ENCODE assay signal across 16 mouse cellular contexts in the genomic region with DNA sequence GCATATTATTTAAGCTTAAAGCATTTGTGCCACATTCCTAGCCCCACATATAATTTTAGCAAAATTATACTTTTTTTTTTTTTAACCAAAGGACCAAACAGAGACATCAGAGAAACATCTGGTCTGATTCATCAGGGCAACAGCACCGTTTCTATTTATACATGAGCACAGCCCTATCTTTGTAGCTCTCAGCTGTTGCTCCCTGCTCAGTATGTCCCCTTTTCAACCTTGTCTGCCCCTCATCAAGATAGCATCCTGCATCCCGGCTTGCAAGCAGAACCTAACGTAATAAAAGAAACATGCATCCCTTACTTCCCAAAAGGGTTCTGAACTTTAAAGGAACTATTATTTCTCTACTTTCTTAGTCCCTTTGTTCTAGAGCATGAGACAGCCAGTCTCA. TPM values are rescaled to one million over a fixed set of nuclear protein-coding genes. Genes with fewer than 3 reads are reported as not detected.
DNase-seq lines count a peak whose midpoint lies in the region; ATAC-seq and TF ChIP-seq lines count a peak whose summit lies in the region.
"Had no signal": no experiment of that assay in that cellular context is flagged by ENCODE, and none has a peak within 500 bp of the region (broad histone marks: within the 10 kb centered on the region; RNA-seq: fewer than 3 reads in every experiment).

No protein-coding gene starts in this region.

- no peak for TF ChIP-seq CTCF in gastrocnemius, adult 2 months (IDR thresholded peaks at IDR 0.05)

- peak overlapping the region; percentile 82 for H3K27ac ChIP-seq in gastrocnemius, adult 2 months
- peak overlapping the region; percentile 59 for H3K27ac ChIP-seq in kidney, embryonic 15.5 days
- 0 out of 2 replicates have a peak overlapping the region, but pooled peaks have one; percentile 22 for H3K27ac ChIP-seq in embryonic facial prominence, embryonic 15.5 days (replicated peaks)
- H3K27ac ChIP-seq: hindbrain, embryonic 12.5 days; liver, embryonic 12.5 days had no signal

- ATAC-seq in kidney, embryonic 15.5 days (replicated peaks; ENCODE audit: low FRiP score) = no peak
- no peak for ATAC-seq in embryonic facial prominence, embryonic 15.5 days (ENCODE audit: insufficient number of reproducible peaks, low FRiP score, low TSS enrichment, low read depth)
- no peak for ATAC-seq in CD4-positive, CD25-positive, alpha-beta regulatory T cell, adult 4 months
- ATAC-seq: liver, embryonic 12.5 days; midbrain, embryonic 16.5 days had no signal

- 71% methylated on average over 3 of the region's 3 CpGs for WGBS in kidney, embryonic 15.5 days
- WGBS in embryonic facial prominence, embryonic 15.5 days = 33% methylated on average over 3 of the region's 3 CpGs

- no peaks in the 10 kb centered on the region for H3K4me1 ChIP-seq in kidney, embryonic 15.5 days
- peaks cover 3% of the 10 kb centered on the region; the same call in 1 of the 2 replicates for H3K4me1 ChIP-seq in embryonic facial prominence, embryonic 15.5 days

- H3K4me2 ChIP-seq in kidney, embryonic 15.5 days = no peak overlapping the region
- H3K4me2 ChIP-seq in embryonic facial prominence, embryonic 15.5 days (replicated peaks) = 0 out of 2 replicates have a peak overlapping the region, but pooled peaks have one; percentile 3
- H3K4me2 ChIP-seq: hindbrain, embryonic 12.5 days; liver, embryonic 12.5 days had no signal

- intact Hi-C loops in gastrocnemius, adult 2 months (cut with DNase I) = loop anchor here (2.0 kb wide), 1 partner anchor 29 kb away; no protein-coding TSS in a partner anchor
- intact Hi-C loops in gastrocnemius, postnatal 14 days (cut with DNase I; ENCODE audit: low total_unique reads) = no loop called here

- H3K36me3 ChIP-seq in kidney, embryonic 15.5 days = 0 out of 2 replicates have a peak, but pooled peaks cover 3% of the 10 kb centered on the region
- H3K36me3 ChIP-seq in embryonic facial prominence, embryonic 15.5 days = 0 out of 2 replicates have a peak, but pooled peaks cover 7% of the 10 kb centered on the region
- H3K36me3 ChIP-seq: liver, embryonic 12.5 days had no signal

- no peaks in the 10 kb centered on the region for H3K27me3 ChIP-seq in kidney, embryonic 15.5 days
- no peaks in the 10 kb centered on the region for H3K27me3 ChIP-seq in embryonic facial prominence, embryonic 15.5 days
- H3K27me3 ChIP-seq: hindbrain, embryonic 12.5 days; liver, embryonic 12.5 days had no signal

- DNase-seq in gastrocnemius, adult 2 months = no peak
- DNase-seq in gastrocnemius, postnatal 14 days = no peak
- DNase-seq in kidney, adult 9 months = no peak
- DNase-seq in brain, adult 2 months (ENCODE audit: low read depth, low spot score) = peak; percentile 76
- no peak for DNase-seq in ovary, postnatal 36 days (ENCODE audit: low spot score)
- DNase-seq: adrenal gland, adult 2 months; embryo, embryonic 11 days; kidney, adult 18-20 months; right cerebral cortex, postnatal 14 days; thymus, postnatal 4 days had no signal

- no peak overlapping the region for H3K9ac ChIP-seq in kidney, embryonic 15.5 days
- no peak overlapping the region for H3K9ac ChIP-seq in embryonic facial prominence, embryonic 15.5 days
- H3K9ac ChIP-seq: hindbrain, embryonic 12.5 days; liver, embryonic 12.5 days had no signal

- no peaks in the 10 kb centered on the region for H3K9me3 ChIP-seq in kidney, embryonic 15.5 days (replicated peaks)
- no peaks in the 10 kb centered on the region for H3K9me3 ChIP-seq in embryonic facial prominence, embryonic 15.5 days (replicated peaks)
- H3K9me3 ChIP-seq: hindbrain, embryonic 12.5 days; liver, embryonic 12.5 days had no signal

- peak overlapping the region; percentile 16; the same call in 1 of the 2 replicates for H3K4me3 ChIP-seq in gastrocnemius, adult 2 months
- H3K4me3 ChIP-seq in kidney, embryonic 15.5 days (replicated peaks) = no peak overlapping the region
- H3K4me3 ChIP-seq in embryonic facial prominence, embryonic 15.5 days (replicated peaks) = no peak overlapping the region
- H3K4me3 ChIP-seq: hindbrain, embryonic 12.5 days; liver, embryonic 12.5 days had no signal

RNA-seq across cellular contexts. Expression of gene Rasal2, which starts 5.0 kb away (rescaled TPM):
- 1 to 10 TPM; 6.4 to 7.4 TPM for total RNA-seq in gastrocnemius, adult 2 months (2021)
- 10 to 100 TPM; 13.5 to 14.3 TPM for total RNA-seq in gastrocnemius, postnatal 14 days (2021)
- polyA plus RNA-seq in kidney, embryonic 15.5 days (2015; fragmentation: Nextera tagmentation; extraction: Ambion mirVana) = 8.0 and 8.1 TPM in 2 replicates
- polyA plus RNA-seq in embryonic facial prominence, embryonic 15.5 days (2015; fragmentation: Nextera tagmentation; extraction: Ambion mirVana) = 16.8 and 17.1 TPM in 2 replicates
- not detected for polyA plus RNA-seq in CD4-positive, CD25-positive, alpha-beta regulatory T cell, adult 4 months (2017; shearing (Covaris generic))

RNA-seq across cellular contexts. Expression of gene Cryzl2, which starts 41.0 kb away (rescaled TPM):
- under 1 TPM; 0.33 to 0.45 TPM for total RNA-seq in gastrocnemius, adult 2 months (2021)
- 1 to 10 TPM; 2.7 to 3.1 TPM for total RNA-seq in gastrocnemius, postnatal 14 days (2021)
- polyA plus RNA-seq in kidney, embryonic 15.5 days (2015; fragmentation: Nextera tagmentation; extraction: Ambion mirVana) = 17.4 and 19.8 TPM in 2 replicates
- 14.1 and 14.2 TPM in 2 replicates for polyA plus RNA-seq in embryonic facial prominence, embryonic 15.5 days (2015; fragmentation: Nextera tagmentation; extraction: Ambion mirVana)
- polyA plus RNA-seq in CD4-positive, CD25-positive, alpha-beta regulatory T cell, adult 4 months (2017; shearing (Covaris generic)) = 10 to 100 TPM in 1 of 2 experiments, 1 to 10 TPM in 1; 6.9 to 10.1 TPM

Comparison
In these comparisons a context has a peak if more than half of its experiments do, and no peak if none do; other contexts are left out.
1. H3K27ac ChIP-seq: peak in every context shown above with its lines; median percentile 82 in gastrocnemius, adult 2 months; 59 in kidney, embryonic 15.5 days; 22 in embryonic facial prominence, embryonic 15.5 days.